Mouse (Mus musculus): Measurements from ENCODE around the gene BC030870. TPM values are rescaled to one million over a fixed set of nuclear protein-coding genes. Genes with fewer than 3 reads are reported as not detected.

The BC030870 gene
- total RNA-seq (2023) = not detected

GRCm38 (mm10) chr8:65129199-65129788 lies at the start of gene BC030870:
Gene BC030870, minus strand, starts transcription at chr8:65129563.

GRCm38 (mm10) chr8:65074733-65075132 lies 54.6 kb downstream of the BC030870 start, which contains the start of gene Gm10663:
Gene Gm10663, plus strand, starts transcription at chr8:65075033.

GRCm38 (mm10) chr8:65037117-65037533 lies 92.2 kb downstream of the BC030870 start, which contains the start of gene Apela:
Gene Apela, minus strand, starts transcription at chr8:65037336.

Other genes starting within 250 kb of the BC030870 start
- 10 to 100 TPM; 28.9 to 33.4 TPM for gene Tmem192, start 182.4 kb downstream of the BC030870 start, total RNA-seq (2023)
- not detected for gene Trim75, start 141.7 kb downstream of the BC030870 start, total RNA-seq (2023)
- gene Trim61, start 111.0 kb downstream of the BC030870 start, total RNA-seq (2023) = not detected
- gene Trim60, start 111.0 kb downstream of the BC030870 start, total RNA-seq (2023) = not detected
- not detected for gene Apela, start 92.2 kb downstream of the BC030870 start, total RNA-seq (2023)
- not detected for gene Gm10663, start 54.5 kb downstream of the BC030870 start, total RNA-seq (2023)

Data from neutrophil, adult 59 days (primary cell).